Mouse (Mus musculus): ENCODE data around the gene Pmel.
"Not testable (repeated sequence)": the region's sequence is repeated elsewhere in the genome, so short reads cannot be mapped to it uniquely, and the experiment has no call there.

Pmel gene

GRCm38 (mm10) chr10:128702328-128703007 lies 1.5 kb upstream of the Pmel start:
- DNase-seq (ENCODE audit: low spot score) = no peak

GRCm38 (mm10) chr10:128704491-128705316 lies 709 bp downstream of the Pmel start, which contains the start of gene Cdk2:
Cdk2 (minus strand) TSS chr10:128705031.
- DNase-seq (ENCODE audit: low spot score) = peak; percentile 70

- DNase-seq (ENCODE audit: low spot score) = no peak
These were observed 1.3 kb downstream of the Pmel start for GRCm38 (mm10) chr10:128705317-128705693.

- not testable (repeated sequence) for DNase-seq (ENCODE audit: low spot score)
These were observed 7.3 kb downstream of the Pmel start for GRCm38 (mm10) chr10:128711318-128711717.

- DNase-seq (ENCODE audit: low spot score) = no peak
These were observed 11.9 kb downstream of the Pmel start for GRCm38 (mm10) chr10:128715559-128716537.

GRCm38 (mm10) chr10:128725466-128725865 lies 21.5 kb downstream of the Pmel start:
- DNase-seq (ENCODE audit: low spot score) = not testable (repeated sequence)

- DNase-seq (ENCODE audit: low spot score) = no peak
These were observed 24.1 kb downstream of the Pmel start for GRCm38 (mm10) chr10:128728059-128728458.

- peak; percentile 42 for DNase-seq (ENCODE audit: low spot score)
These were observed 27.0 kb downstream of the Pmel start for GRCm38 (mm10) chr10:128731002-128731433.

GRCm38 (mm10) chr10:128731992-128732391 lies 28.0 kb downstream of the Pmel start:
- no peak for DNase-seq (ENCODE audit: low spot score)

- no peak for DNase-seq (ENCODE audit: low spot score)
These were observed 33.4 kb downstream of the Pmel start for GRCm38 (mm10) chr10:128737435-128737834.

- DNase-seq (ENCODE audit: low spot score) = no peak
These were observed 36.3 kb downstream of the Pmel start for GRCm38 (mm10) chr10:128740296-128740695.

- no peak for DNase-seq (ENCODE audit: low spot score)
These were observed 38.6 kb downstream of the Pmel start for GRCm38 (mm10) chr10:128742616-128743015.

- no peak for DNase-seq (ENCODE audit: low spot score)
These were observed 39.2 kb downstream of the Pmel start for GRCm38 (mm10) chr10:128743235-128743634.

- no peak for DNase-seq (ENCODE audit: low spot score)
These were observed 39.8 kb downstream of the Pmel start for GRCm38 (mm10) chr10:128743791-128744191.

GRCm38 (mm10) chr10:128744211-128744610 lies 40.2 kb downstream of the Pmel start:
- DNase-seq (ENCODE audit: low spot score) = no peak

GRCm38 (mm10) chr10:128744680-128745601 lies 40.9 kb downstream of the Pmel start, which contains the start of gene Dgka:
Dgka (minus strand) TSS chr10:128744855.
- DNase-seq (ENCODE audit: low spot score) = no peak

- DNase-seq (ENCODE audit: low spot score) = no peak
These were observed 42.1 kb downstream of the Pmel start for GRCm38 (mm10) chr10:128745946-128746613.

GRCm38 (mm10) chr10:128746972-128747645 lies 43.1 kb downstream of the Pmel start:
- DNase-seq (ENCODE audit: low spot score) = no peak

GRCm38 (mm10) chr10:128747646-128748251 lies 43.8 kb downstream of the Pmel start, which contains the start of gene Pym1:
Pym1 (plus strand) TSS chr10:128747889.
- DNase-seq (ENCODE audit: low spot score) = no peak

Data from urinary bladder, postnatal 10 days (tissue).